Mouse (Mus musculus): Measurements from ENCODE around the gene Gm11938. TPM values are rescaled to one million over a fixed set of nuclear protein-coding genes. Genes with fewer than 3 reads are reported as not detected.
"Not testable (repeated sequence)": the region's sequence is repeated elsewhere in the genome, so short reads cannot be mapped to it uniquely, and the experiment has no call there.

Gene Gm11938
- polyA plus RNA-seq, 1 experiment, result not detected

DNA sequence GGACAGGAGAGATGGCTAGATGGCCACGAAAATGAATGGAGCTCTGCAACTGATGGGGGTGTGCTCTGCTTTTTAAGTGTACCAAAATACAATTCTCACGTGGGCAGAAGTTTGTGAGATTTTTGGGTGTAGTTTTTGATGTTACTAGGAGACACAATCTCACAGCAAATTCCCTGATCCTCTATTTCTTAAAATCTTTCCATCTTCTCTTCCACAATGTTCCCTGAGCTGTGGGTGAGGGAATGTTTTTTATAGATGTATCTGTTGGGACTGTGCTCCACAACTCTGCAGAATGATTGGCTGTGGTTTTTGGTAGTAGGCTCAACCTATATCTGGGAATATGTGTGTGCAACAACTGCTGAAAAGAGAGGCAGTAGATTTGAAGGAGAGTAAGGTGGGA is 30.2 kb upstream of the Gm11938 start:
- Histone ChIP-seq H3K27me3 (ENCODE audit: control insufficient read depth, insufficient read depth, low read length) (no peaks in the 10 kb centered on the region), H3K27ac (ENCODE audit: insufficient read depth, low read length) (no peak overlapping the region), H3K4me3 (replicated peaks; ENCODE audit: insufficient read depth, low read depth, low read length) (no peak overlapping the region), H3K4me1 (ENCODE audit: control insufficient read depth, insufficient read depth, low read length) (no peaks in the 10 kb centered on the region)
- TF ChIP-seq POLR2A (IDR thresholded peaks at IDR 0.05; ENCODE audit: borderline replicate concordance, insufficient read depth, low read length), result no peak
- no peak for TF ChIP-seq CTCF (IDR thresholded peaks at IDR 0.05; ENCODE audit: borderline replicate concordance, insufficient read depth, low read depth, low read length)
- WGBS, result 81% methylated on average over 2 of the region's 2 CpGs
- DNase-seq, result no peak

GRCm38 (mm10) chr11:99630890-99631289 is 27.8 kb upstream of the Gm11938 start:
- Histone ChIP-seq H3K4me1 (ENCODE audit: control insufficient read depth, insufficient read depth, low read length) (no peaks in the 10 kb centered on the region), H3K27me3 (ENCODE audit: control insufficient read depth, insufficient read depth, low read length) (no peaks in the 10 kb centered on the region), H3K27ac (ENCODE audit: insufficient read depth, low read length) (no peak overlapping the region), H3K4me3 (replicated peaks; ENCODE audit: insufficient read depth, low read depth, low read length) (no peak overlapping the region)
- TF ChIP-seq POLR2A (IDR thresholded peaks at IDR 0.05; ENCODE audit: borderline replicate concordance, insufficient read depth, low read length) (no peak), CTCF (IDR thresholded peaks at IDR 0.05; ENCODE audit: borderline replicate concordance, insufficient read depth, low read depth, low read length) (no peak)
- 74% methylated on average over 3 of the region's 3 CpGs for WGBS
- DNase-seq, result no peak

DNA sequence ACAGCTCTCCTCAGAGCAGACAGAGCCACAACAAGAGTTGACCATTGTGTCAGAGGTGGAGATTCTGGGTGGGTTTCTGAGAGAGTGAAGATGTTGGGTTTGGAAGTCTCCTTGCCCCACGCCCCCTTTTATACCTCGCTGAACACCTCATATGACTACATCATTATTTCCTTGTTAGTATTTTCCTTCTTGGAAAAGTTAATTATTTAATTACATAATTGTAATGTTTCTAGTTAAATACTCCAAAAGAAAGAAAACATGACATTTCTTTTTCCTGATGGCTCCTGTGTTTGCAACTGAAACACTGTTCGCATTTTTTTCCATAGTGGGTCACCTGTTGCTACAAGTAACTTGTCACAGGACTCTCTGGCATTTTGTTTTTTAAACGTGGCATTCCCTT is 25.0 kb upstream of the Gm11938 start, which contains the start of gene Krtap4-1:
Gene Krtap4-1, minus strand, starts transcription at position 101 of the 400 bp plus-strand sequence.
- WGBS, result 83% methylated on average over 4 of the region's 4 CpGs
- TF ChIP-seq POLR2A (IDR thresholded peaks at IDR 0.05; ENCODE audit: borderline replicate concordance, insufficient read depth, low read length) (no peak), CTCF (IDR thresholded peaks at IDR 0.05; ENCODE audit: borderline replicate concordance, insufficient read depth, low read depth, low read length) (no peak)
- no peak for DNase-seq

DNA sequence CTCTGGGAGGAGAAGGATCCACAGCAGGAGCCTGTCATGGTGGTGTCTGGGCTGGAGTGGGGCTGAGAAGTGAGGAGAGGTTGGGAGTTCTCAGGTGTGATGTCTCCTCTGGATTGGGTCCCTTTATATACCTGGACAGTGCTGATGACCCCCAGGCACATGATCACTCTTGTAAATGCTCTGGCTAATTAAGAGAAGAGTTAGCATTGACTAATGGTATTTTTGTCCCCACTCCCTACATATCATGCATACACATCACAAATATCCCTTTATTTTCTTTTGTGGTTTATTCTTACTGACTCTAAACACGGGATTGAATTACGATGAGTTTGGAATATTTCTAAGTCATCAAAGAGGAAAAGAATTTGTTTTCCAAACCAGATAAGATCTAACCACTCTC is 17.2 kb upstream of the Gm11938 start, which contains the start of gene Gm11562:
Gene Gm11562, minus strand, starts transcription at position 101 of the 400 bp plus-strand sequence.
- no peak for DNase-seq
- H3K4me1 ChIP-seq (ENCODE audit: control insufficient read depth, insufficient read depth, low read length), result no peaks in the 10 kb centered on the region
- H3K27ac ChIP-seq (ENCODE audit: insufficient read depth, low read length), result no peak within 1 kb of the TSS
- no peak within 1 kb of the TSS for H3K4me3 ChIP-seq (replicated peaks; ENCODE audit: insufficient read depth, low read depth, low read length)
- WGBS, result 96% methylated on average over 2 of the region's 2 CpGs
- no peaks in the 10 kb centered on the region for H3K27me3 ChIP-seq (ENCODE audit: control insufficient read depth, insufficient read depth, low read length)
- TF ChIP-seq CTCF (IDR thresholded peaks at IDR 0.05; ENCODE audit: borderline replicate concordance, insufficient read depth, low read depth, low read length), result no peak

More for the DNA sequence above, 25.0 kb upstream of the Gm11938 start, which contains the start of gene Krtap4-1:
- Histone ChIP-seq H3K27me3 (ENCODE audit: control insufficient read depth, insufficient read depth, low read length) (no peaks in the 10 kb centered on the region), H3K27ac (ENCODE audit: insufficient read depth, low read length) (no peak within 1 kb of the TSS), H3K4me1 (ENCODE audit: control insufficient read depth, insufficient read depth, low read length) (no peaks in the 10 kb centered on the region), H3K4me3 (replicated peaks; ENCODE audit: insufficient read depth, low read depth, low read length) (no peak within 1 kb of the TSS)

DNA sequence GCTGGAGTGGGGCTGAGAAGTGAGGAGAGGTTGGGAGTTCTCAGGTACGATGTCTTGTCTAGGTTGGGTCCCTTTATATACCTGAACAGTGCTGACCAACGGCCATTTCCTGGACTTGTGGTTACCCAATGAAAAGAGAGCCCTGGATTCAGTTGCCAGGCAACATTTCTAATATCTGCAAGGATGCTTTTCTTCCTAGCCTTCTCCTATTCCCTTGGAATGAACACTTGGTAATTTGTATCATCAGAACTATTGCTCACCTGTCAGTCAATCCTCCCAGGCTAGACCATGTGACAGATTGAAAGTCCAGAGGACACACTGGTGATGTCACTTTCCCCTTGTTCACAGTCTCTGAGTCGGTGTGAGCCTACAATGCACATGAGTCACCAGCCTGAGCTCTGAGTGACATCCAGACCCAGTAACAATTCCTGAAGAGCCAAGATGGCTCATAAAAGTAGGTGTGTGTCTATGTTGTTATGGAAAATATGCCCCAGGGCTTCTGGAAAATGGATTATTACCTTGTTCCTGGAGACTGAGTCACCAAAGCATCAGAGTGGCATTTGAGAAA is 11.8 kb upstream of the Gm11938 start, which contains the start of gene Krtap2-4:
Gene Krtap2-4, minus strand, starts transcription at position 51 of the 568 bp plus-strand sequence.
- 60% methylated on average over 3 of the region's 3 CpGs for WGBS
- TF ChIP-seq POLR2A (IDR thresholded peaks at IDR 0.05; ENCODE audit: borderline replicate concordance, insufficient read depth, low read length) (no peak), CTCF (IDR thresholded peaks at IDR 0.05; ENCODE audit: borderline replicate concordance, insufficient read depth, low read depth, low read length) (no peak)
- Histone ChIP-seq H3K27me3 (ENCODE audit: control insufficient read depth, insufficient read depth, low read length) (no peaks in the 10 kb centered on the region), H3K27ac (ENCODE audit: insufficient read depth, low read length) (no peak within 1 kb of the TSS), H3K4me1 (ENCODE audit: control insufficient read depth, insufficient read depth, low read length) (no peaks in the 10 kb centered on the region), H3K4me3 (replicated peaks; ENCODE audit: insufficient read depth, low read depth, low read length) (no peak within 1 kb of the TSS)
- no peak for DNase-seq

GRCm38 (mm10) chr11:99610089-99610488 is 7.0 kb upstream of the Gm11938 start, which contains the start of gene Gm11937:
Gene Gm11937, minus strand, starts transcription at chr11:99610189.
- H3K27ac ChIP-seq (ENCODE audit: insufficient read depth, low read length); DNase-seq; H3K27me3 ChIP-seq (ENCODE audit: control insufficient read depth, insufficient read depth, low read length); H3K4me1 ChIP-seq (ENCODE audit: control insufficient read depth, insufficient read depth, low read length); H3K4me3 ChIP-seq (replicated peaks; ENCODE audit: insufficient read depth, low read depth, low read length): not testable (repeated sequence)
- 83% methylated on average over 1 of the region's 2 CpGs for WGBS

DNA sequence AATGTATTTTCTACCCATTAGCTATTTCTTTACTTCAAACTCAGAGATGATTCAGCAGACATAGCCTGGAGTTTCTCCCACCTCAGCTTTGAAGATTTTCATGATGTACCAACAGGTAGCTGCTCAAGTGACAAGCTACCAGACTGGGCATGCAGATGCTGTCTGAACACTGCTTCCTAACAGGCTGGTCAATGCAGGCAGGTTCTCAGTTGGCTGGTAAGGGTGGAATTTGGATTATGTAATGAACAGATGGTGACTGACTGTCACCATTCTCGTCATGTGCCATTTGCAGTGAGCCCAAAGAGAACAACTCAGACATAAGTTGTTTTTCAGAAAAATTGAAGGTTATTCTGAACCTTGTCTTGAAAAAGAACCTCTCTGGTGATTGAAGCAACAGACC is 6.0 kb upstream of the Gm11938 start:
- 17% methylated on average over 1 of the region's 1 CpGs for WGBS

GRCm38 (mm10) chr11:99597742-99598141 is 5.4 kb downstream of the Gm11938 start, which contains the start of gene Krtap9-3:
Gene Krtap9-3, minus strand, starts transcription at chr11:99598105.
- H3K4me3 ChIP-seq (replicated peaks; ENCODE audit: insufficient read depth, low read depth, low read length); H3K27ac ChIP-seq (ENCODE audit: insufficient read depth, low read length); H3K27me3 ChIP-seq (ENCODE audit: control insufficient read depth, insufficient read depth, low read length); DNase-seq; H3K4me1 ChIP-seq (ENCODE audit: control insufficient read depth, insufficient read depth, low read length): not testable (repeated sequence)
- WGBS, result 73% methylated on average over 6 of the region's 6 CpGs

More for the DNA sequence above, 6.0 kb upstream of the Gm11938 start:
- Histone ChIP-seq H3K27ac (ENCODE audit: insufficient read depth, low read length) (no peak overlapping the region), H3K4me1 (ENCODE audit: control insufficient read depth, insufficient read depth, low read length) (no peaks in the 10 kb centered on the region), H3K4me3 (replicated peaks; ENCODE audit: insufficient read depth, low read depth, low read length) (no peak overlapping the region), H3K27me3 (ENCODE audit: control insufficient read depth, insufficient read depth, low read length) (no peaks in the 10 kb centered on the region)
- DNase-seq, result peak; percentile 11 to 52
- no peak for TF ChIP-seq POLR2A (IDR thresholded peaks at IDR 0.05; ENCODE audit: borderline replicate concordance, insufficient read depth, low read length)
- TF ChIP-seq CTCF (IDR thresholded peaks at IDR 0.05; ENCODE audit: borderline replicate concordance, insufficient read depth, low read depth, low read length), result no peak

All from cerebellum, adult 2 months (tissue).